Mouse (Mus musculus) hindbrain, embryonic 16.5 days (tissue): ENCODE measurements around the gene Sorbs2. TPM values are rescaled to one million over a fixed set of nuclear protein-coding genes. Genes with fewer than 3 reads are reported as not detected.

Source experiments
- ATAC-seq: fragments of 200-750 bp; cut with Nextera tagmentation; 2 replicates; pipeline ENCODE4 v1.8.0; 2017; ENCODE audit warnings: moderate TSS enrichment, moderate library complexity
- H3K27ac ChIP-seq: fragments of 300-500 bp; sonication (generic); 2 replicates; pipeline ENCODE4 v1.5.1; 2014; ENCODE audit warnings: low read depth, mild to moderate bottlenecking, control low read depth, low read length, moderate library complexity
- H3K27me3 ChIP-seq: fragments of 300-500 bp; sonication (generic); replicated peaks from 2 replicates; pipeline ENCODE4 v1.6.1; 2014; ENCODE audit warnings: low read length; ENCODE audit not compliant: control insufficient read depth, insufficient read depth
- H3K36me3 ChIP-seq: fragments of 300-500 bp; sonication (generic); 2 replicates; pipeline ENCODE4 v1.6.1; 2014; ENCODE audit warnings: mild to moderate bottlenecking, low read length, moderate library complexity, mixed read lengths; ENCODE audit not compliant: control insufficient read depth, insufficient read depth
- H3K4me1 ChIP-seq: fragments of 300-500 bp; sonication (generic); 2 replicates; pipeline ENCODE4 v1.6.1; 2014; ENCODE audit warnings: low read depth, low read length; ENCODE audit not compliant: control insufficient read depth, insufficient read depth
- H3K4me2 ChIP-seq: fragments of 300-500 bp; sonication (generic); 2 replicates; pipeline ENCODE4 v1.6.1; 2014; ENCODE audit warnings: mild to moderate bottlenecking, low read length, control low read depth, moderate library complexity
- H3K4me3 ChIP-seq: fragments of 300-500 bp; sonication (generic); 2 replicates; pipeline ENCODE4 v1.5.1; 2014; ENCODE audit warnings: mild to moderate bottlenecking, low read length, control low read depth, moderate library complexity
- H3K9ac ChIP-seq: fragments of 300-500 bp; sonication (generic); 2 replicates; pipeline ENCODE4 v1.6.1; 2014; ENCODE audit warnings: low read depth, mild to moderate bottlenecking, control low read depth, low read length, moderate library complexity
- H3K9me3 ChIP-seq: fragments of 300-500 bp; sonication (generic); 2 replicates; pipeline ENCODE4 v1.6.1; 2014; ENCODE audit warnings: mild to moderate bottlenecking, low read length, moderate library complexity; ENCODE audit not compliant: control insufficient read depth
- WGBS: fragments of 180-500 bp; shearing (Covaris S2); extraction: QIAGEN DNeasy Blood & Tissue Kit; methylation state at CpG from one replicate; pipeline ENCODE4 v1.1.7; 2014; 5-methylcytosine and 5-hydroxymethylcytosine counted together
- polyA plus RNA-seq: library from polyadenylated mRNA; unstranded; fragments of >200 nt; fragmentation: Nextera tagmentation; extraction: Ambion mirVana; gene quantifications from 2 replicates; pipeline ENCODE4 v1.2.1, GENCODE M21; 2015

Gene Sorbs2
- polyA plus RNA-seq, 1 experiment from 2014 or later: 40.8 TPM

DNA sequence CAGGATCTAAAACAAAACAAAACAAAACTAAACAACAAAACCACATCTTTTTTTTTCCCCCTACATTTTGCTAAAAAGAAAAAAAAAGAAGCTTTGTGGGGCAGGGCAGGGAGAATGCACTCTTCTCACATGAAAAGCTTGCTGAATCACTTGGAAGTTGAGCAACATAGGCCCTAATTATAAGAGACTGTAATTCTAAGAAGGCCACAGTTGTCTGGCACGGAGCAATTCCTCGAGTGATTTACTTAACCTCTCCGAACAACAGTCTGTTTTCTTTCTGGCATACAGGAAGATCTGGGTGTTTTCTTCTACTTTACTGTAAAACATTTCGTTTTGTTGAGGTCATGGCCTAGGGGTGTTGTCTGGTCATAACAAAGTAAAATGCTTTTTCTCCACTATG lies 202.1 kb downstream of the Sorbs2 start:
- no peaks in the 10 kb centered on the region for H3K27me3 ChIP-seq
- WGBS: 62% methylated on average over 4 of the region's 4 CpGs
- no peak overlapping the region for H3K27ac ChIP-seq
- H3K9ac ChIP-seq: no peak overlapping the region
- H3K9me3 ChIP-seq: no peaks in the 10 kb centered on the region
- peaks cover 1% of the 10 kb centered on the region for H3K4me1 ChIP-seq
- H3K4me3 ChIP-seq: no peak overlapping the region
- H3K36me3 ChIP-seq: no peaks in the 10 kb centered on the region
- ATAC-seq: no peak
- H3K4me2 ChIP-seq: no peak overlapping the region

DNA sequence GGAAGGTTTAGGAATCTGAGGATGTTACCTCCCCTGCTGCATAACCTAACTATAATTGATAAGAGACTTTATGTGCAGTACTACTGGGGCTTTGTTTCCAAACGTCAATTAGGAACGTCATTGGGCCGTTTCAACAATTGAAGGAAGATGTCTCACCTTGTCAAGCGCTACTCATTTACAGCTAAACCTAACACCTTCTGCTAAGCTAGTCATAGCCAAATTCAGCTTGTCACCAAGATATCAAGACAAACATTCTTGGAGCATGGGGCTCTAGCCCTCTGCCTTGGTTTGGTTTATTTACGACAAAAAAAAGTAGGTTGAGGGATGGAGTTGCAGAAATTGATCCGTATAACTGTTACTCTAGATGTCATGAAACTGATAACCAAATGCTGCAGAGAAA lies 205.0 kb downstream of the Sorbs2 start:
- 86% methylated on average over 6 of the region's 6 CpGs for WGBS
- no peak for ATAC-seq
- Histone ChIP-seq H3K36me3 (no peaks in the 10 kb centered on the region), H3K9ac (no peak overlapping the region), H3K9me3 (no peaks in the 10 kb centered on the region), H3K4me3 (no peak overlapping the region), H3K4me1 (peaks cover 7% of the 10 kb centered on the region), H3K27me3 (no peaks in the 10 kb centered on the region), H3K4me2 (no peak overlapping the region), H3K27ac (no peak overlapping the region)

DNA sequence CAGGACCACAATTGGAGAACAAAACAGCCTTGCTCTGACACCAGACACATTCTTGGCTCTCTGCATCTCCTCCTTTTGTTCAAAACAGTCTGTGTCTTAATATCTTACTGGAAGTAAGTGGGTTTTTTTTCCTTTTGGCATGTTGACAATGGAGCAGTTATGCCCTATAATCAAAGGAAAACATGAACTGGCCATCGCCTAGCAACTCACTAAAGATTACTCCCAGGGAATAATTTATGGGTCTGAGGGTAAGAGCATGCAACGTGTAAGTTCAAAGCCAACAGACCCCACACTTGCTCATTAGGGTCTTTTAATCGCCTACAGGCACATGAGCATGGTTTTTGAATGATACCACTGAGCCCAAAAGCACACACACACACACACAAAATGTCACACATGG lies 207.2 kb downstream of the Sorbs2 start:
- Histone ChIP-seq H3K9ac (no peak overlapping the region), H3K27ac (no peak overlapping the region), H3K27me3 (no peaks in the 10 kb centered on the region), H3K36me3 (no peaks in the 10 kb centered on the region), H3K4me2 (no peak overlapping the region), H3K4me3 (no peak overlapping the region), H3K9me3 (no peaks in the 10 kb centered on the region), H3K4me1 (peaks cover 7% of the 10 kb centered on the region)
- WGBS: 20% methylated on average over 3 of the region's 3 CpGs
- ATAC-seq: peak; percentile 57; the same call in 1 of the 2 replicates

DNA sequence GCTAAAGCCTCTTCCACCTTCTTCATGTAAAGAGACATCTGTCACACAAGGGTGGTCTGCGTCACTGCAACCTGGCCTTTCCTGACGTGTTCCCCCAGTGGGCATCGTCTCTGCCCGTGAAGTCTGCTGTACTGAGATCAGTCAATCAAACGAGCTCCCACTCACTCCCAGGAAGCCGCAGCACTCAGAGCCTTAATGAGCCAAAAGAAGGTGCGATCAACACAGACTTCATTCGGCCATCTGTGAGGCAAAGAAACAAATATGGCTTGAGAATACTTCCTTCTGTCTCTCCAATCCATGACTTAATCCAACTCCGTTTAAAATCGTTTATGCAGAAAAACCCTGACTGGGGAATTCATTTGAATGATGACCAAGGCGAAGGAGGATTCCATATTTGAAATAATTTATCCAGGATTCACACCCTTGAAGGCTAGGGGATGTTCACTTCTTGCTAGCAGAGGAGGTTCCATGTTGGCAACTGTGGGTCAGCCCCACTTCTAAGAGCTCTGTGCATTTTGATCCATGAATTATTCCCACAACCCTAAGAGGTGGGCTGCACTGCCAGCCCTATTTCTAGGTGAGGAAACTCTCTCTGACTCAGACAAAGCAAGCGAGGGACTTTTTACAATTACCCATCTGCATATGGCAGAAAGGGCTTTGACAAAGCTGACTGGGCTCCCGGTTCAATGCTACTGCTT lies 207.9 kb downstream of the Sorbs2 start:
- ATAC-seq: peak; percentile 46; the same call in 1 of the 2 replicates
- Histone ChIP-seq H3K4me3 (no peak overlapping the region), H3K4me1 (peaks cover 7% of the 10 kb centered on the region), H3K27me3 (no peaks in the 10 kb centered on the region), H3K9me3 (no peaks in the 10 kb centered on the region), H3K27ac (no peak overlapping the region), H3K4me2 (no peak overlapping the region), H3K9ac (no peak overlapping the region), H3K36me3 (no peaks in the 10 kb centered on the region)
- WGBS: 48% methylated on average over 13 of the region's 13 CpGs

DNA sequence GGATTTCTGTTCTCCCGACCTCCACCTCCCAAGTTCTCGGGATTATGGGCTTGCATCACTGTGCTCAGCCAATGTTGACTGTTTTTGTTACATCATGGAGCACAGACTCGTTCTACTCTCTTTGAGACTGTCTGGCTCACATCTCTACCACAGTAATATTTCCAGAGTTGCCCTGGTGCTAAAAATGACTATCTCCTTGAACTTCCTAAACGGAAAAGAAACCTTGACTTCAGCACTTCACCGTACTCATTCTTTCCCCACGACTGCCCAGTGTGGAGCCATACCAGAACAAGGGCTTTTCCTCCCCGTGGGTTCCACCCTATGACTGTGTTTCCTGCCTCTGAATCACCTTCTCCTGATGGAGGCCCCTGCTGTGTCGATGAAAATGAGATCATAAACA lies 212.2 kb downstream of the Sorbs2 start:
- WGBS: 71% methylated on average over 8 of the region's 8 CpGs
- peak; percentile 51; the same call in 1 of the 2 replicates for ATAC-seq

DNA sequence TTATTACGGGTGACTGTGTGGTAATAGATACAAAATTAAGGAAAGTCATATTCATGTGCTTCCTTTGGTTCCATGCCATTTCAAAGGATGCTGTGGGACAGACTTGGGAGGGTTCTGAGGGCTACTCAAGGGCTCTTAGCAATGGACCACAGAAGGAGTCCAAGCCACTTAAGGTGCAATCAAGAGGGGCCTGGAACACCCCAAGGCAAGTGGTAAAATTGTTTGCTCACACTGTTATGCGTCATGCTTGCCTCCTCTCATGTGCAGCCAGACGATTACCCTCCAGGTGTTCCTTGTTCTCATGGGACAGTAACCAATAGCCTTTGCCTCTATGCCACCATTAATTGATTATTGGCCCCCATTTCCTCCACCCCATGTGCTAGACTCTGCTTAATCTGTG lies 216.6 kb downstream of the Sorbs2 start:
- H3K36me3 ChIP-seq: no peaks in the 10 kb centered on the region
- H3K4me3 ChIP-seq: no peak overlapping the region
- no peak overlapping the region for H3K9ac ChIP-seq
- H3K4me2 ChIP-seq: no peak overlapping the region
- no peaks in the 10 kb centered on the region for H3K4me1 ChIP-seq
- no peaks in the 10 kb centered on the region for H3K27me3 ChIP-seq
- ATAC-seq: no peak
- H3K9me3 ChIP-seq: no peaks in the 10 kb centered on the region
- WGBS: 81% methylated on average over 3 of the region's 3 CpGs
- H3K27ac ChIP-seq: no peak overlapping the region

More for the DNA sequence above, 212.2 kb downstream of the Sorbs2 start:
- Histone ChIP-seq H3K9ac (no peak overlapping the region), H3K27me3 (no peaks in the 10 kb centered on the region), H3K4me1 (peaks cover 5% of the 10 kb centered on the region), H3K27ac (no peak overlapping the region), H3K4me2 (no peak overlapping the region), H3K9me3 (no peaks in the 10 kb centered on the region), H3K36me3 (no peaks in the 10 kb centered on the region), H3K4me3 (no peak overlapping the region)

DNA sequence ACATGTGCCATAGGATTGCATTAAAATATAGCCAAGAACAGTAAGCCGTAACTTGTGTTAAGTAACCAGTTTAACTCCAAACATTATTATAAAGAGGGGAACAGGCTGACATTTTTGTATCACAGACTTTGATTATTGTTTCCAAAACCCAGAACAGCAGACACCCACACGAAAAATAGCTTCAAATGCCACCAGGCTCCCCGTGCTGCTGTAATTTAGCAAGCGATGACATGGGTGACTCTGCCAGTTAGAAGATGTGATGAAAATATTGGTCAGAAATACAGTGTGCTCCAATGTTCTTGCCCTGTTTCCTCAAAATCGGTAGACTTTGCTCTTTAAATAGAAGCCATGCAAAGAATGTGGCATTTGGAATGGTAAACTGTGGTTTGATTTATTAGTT lies 217.7 kb downstream of the Sorbs2 start:
- WGBS: 79% methylated on average over 5 of the region's 5 CpGs
- ATAC-seq: no peak
- H3K36me3 ChIP-seq: no peaks in the 10 kb centered on the region

DNA sequence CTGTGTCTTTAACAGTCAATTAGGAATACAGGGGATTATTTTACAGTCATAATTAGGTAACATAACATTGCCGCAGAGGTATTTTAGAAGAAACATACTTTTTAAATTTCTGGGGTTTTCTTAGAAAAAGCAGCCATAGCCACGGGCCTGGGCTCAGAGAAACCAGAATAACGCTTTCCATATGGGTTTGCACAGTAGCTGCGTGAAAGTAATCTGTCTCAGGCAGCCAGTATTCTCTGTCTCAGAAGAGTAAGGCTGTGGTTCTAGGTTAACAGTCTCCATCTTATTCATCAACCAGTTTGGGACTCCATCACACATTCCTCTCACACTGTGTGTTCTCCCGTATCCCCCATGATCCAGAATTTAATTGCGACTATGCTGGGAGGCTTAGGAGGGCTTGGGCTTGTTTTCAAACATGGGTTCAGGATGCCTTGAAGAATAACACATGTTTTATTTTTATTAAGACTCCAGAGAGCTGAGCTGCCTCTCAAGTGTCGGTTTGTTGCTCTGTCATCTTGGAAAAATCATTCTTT lies 222.3 kb downstream of the Sorbs2 start:
- Histone ChIP-seq H3K4me2 (no peak overlapping the region), H3K36me3 (no peaks in the 10 kb centered on the region)
- WGBS: 76% methylated on average over 7 of the region's 7 CpGs

More for the DNA sequence above, 217.7 kb downstream of the Sorbs2 start:
- no peaks in the 10 kb centered on the region for H3K9me3 ChIP-seq
- no peak overlapping the region for H3K4me3 ChIP-seq
- no peak overlapping the region for H3K27ac ChIP-seq
- no peak overlapping the region for H3K9ac ChIP-seq
- H3K27me3 ChIP-seq: no peaks in the 10 kb centered on the region
- no peaks in the 10 kb centered on the region for H3K4me1 ChIP-seq
- H3K4me2 ChIP-seq: no peak overlapping the region

DNA sequence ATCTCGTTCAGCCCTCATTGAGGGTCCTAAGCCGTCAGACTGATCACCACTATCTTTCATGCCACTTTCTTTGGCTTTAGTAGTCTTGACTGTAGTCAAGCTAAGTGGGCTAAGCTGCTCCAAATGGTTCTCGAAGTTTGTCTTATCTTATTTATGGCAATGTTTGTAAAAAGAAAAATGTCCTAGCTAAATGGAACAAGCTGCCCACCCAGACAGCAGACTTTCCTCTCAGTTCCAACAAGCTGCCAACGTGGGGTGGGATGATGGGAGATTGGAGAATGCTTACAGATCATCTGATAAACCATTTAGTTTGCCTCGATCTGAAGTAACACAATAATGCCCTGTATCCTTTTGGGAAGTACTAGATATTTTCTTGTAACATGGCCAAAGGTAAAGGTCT lies 223.2 kb downstream of the Sorbs2 start:
- 88% methylated on average over 5 of the region's 5 CpGs for WGBS
- no peak for ATAC-seq
- Histone ChIP-seq H3K4me2 (no peak overlapping the region), H3K36me3 (no peaks in the 10 kb centered on the region), H3K4me3 (no peak overlapping the region), H3K27me3 (no peaks in the 10 kb centered on the region), H3K9ac (no peak overlapping the region), H3K27ac (no peak overlapping the region), H3K9me3 (no peaks in the 10 kb centered on the region), H3K4me1 (no peaks in the 10 kb centered on the region)

More for the DNA sequence above, 222.3 kb downstream of the Sorbs2 start:
- Histone ChIP-seq H3K9me3 (no peaks in the 10 kb centered on the region), H3K27me3 (no peaks in the 10 kb centered on the region), H3K9ac (no peak overlapping the region), H3K27ac (no peak overlapping the region), H3K4me3 (no peak overlapping the region), H3K4me1 (no peaks in the 10 kb centered on the region)
- ATAC-seq: no peak
